Mouse (Mus musculus): Measurements from ENCODE around the gene Zfp748.

Zfp748 gene

GRCm38 (mm10) chr13:67553730-67554129 is at the start of gene Zfp748:
Gene Zfp748, minus strand, starts transcription at chr13:67553830.
- no peak for DNase-seq (ENCODE audit: low spot score)

GRCm38 (mm10) chr13:67572591-67573189 is 19.1 kb upstream of the Zfp748 start:
- no peak for DNase-seq (ENCODE audit: low spot score)

DNA sequence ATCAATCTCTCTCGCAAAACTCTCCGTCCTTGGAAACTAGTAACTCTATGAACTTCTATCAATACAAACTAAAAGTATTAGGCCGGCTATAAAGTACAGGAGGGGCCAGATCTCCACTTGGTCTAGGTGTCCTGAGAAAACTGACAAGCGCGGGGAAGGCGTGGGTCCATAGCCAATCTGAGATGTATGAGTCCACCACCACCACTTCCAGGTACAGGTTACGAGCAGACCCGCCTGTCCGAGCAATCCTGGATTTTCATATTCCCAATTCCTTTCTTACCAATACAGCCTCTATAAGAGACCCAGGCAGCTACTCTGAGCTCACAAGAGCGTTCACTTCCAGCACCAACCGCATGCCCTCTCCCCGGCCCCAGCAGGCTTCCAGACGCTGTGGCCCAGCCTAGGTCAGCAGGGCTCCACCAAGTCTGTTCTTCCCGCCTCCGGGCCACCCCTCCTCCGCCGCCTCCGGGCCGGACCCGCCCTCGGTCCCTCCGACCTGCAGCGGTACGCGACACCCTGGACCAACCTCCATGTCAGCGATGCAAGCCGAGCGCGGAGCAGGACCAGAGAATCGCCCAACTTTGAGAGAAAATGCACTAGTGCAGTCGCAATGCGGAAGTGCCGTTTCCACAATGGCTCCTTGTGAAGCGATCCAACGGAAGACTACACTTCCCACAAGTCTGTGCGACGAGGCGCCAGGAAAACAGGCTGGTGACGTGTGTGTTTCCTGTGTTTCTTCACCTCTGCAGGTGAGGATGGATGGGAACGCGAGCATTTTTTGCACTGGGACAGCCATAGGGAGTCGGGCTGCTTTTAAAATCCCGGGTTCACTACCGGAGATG is 904 bp downstream of the Zfp748 start:
- peak; percentile 65 for DNase-seq (ENCODE audit: low spot score)

DNA sequence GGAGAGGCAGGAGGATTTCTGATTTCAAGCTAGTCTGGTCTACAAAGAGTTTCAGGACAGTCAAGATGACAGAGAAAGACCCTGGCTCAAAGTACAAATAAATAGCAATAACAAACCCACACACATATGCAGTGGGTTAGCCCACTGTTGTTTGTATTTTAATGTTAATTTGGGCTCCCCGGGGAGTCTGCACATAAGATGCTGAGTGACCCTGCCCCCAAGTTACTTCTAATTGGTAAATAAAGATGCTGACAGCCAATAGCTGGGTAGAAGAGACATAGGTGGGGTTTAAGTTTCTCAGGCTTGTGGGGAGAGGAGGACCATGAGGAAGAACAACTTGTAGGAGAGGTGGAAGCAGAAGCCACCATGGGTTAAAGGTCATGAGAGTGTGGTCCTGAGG is 7.7 kb downstream of the Zfp748 start:
- DNase-seq (ENCODE audit: low spot score) = no peak

GRCm38 (mm10) chr13:67527049-67527730 is 26.4 kb downstream of the Zfp748 start:
- DNase-seq (ENCODE audit: low spot score) = no peak

DNA sequence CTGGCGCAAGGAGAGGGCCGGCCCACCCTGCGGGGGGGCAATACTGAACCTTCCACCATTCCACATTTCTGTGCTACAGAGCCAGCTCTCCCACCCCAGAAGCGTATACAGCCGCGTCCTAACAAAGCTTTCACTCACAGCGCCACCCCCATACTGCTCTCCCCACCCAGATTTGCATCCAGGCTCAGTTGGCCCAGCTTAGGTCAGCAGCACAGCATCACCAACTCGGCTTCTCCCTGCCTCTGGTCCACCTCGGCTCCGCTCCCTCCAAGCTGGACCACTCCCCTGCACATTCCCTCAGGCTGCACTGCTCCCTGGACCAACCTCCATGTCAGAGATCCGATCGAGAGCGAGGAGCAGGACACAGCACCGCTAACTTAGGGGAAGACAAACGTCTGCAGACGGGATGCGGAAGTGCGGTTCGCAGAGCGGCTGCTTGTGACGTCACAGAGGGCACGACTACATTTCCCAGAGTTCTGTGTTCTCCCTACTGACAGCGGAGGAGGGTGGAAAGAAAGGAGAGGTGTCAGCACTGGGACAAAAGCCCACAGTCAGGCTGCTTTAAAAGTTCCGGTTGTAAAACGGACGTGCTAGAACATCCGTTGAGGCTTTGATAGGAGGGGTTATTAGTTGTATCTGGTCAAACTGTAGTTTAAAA is 27.7 kb downstream of the Zfp748 start, which contains the start of the genes Gm26965 and Zfp87:
TSS of gene Gm26965 (minus strand) at position 399 of the 658 bp plus-strand sequence.
TSS of gene Zfp87 (minus strand) at position 425 of the 658 bp plus-strand sequence.
- peak; percentile 73 for DNase-seq (ENCODE audit: low spot score)

DNA sequence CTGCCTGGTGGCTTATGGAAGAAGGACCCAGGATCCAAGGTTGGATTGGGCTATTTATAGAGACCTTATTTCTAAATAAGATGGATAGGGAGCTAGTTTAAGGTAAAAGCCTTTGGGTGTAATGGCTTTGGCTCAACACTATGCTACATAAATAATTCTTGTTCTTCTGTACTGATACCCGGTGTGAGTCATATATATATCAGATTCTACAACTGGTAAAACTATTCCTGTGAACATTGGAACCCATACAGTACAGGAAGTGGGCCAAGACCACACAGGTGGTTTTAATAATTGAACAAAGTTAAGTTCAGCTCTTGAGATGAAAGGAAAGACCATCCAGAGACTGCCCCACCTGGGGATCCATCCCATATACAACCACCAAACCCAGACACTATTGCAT is 52.7 kb downstream of the Zfp748 start:
- DNase-seq (ENCODE audit: low spot score) = no peak

DNA sequence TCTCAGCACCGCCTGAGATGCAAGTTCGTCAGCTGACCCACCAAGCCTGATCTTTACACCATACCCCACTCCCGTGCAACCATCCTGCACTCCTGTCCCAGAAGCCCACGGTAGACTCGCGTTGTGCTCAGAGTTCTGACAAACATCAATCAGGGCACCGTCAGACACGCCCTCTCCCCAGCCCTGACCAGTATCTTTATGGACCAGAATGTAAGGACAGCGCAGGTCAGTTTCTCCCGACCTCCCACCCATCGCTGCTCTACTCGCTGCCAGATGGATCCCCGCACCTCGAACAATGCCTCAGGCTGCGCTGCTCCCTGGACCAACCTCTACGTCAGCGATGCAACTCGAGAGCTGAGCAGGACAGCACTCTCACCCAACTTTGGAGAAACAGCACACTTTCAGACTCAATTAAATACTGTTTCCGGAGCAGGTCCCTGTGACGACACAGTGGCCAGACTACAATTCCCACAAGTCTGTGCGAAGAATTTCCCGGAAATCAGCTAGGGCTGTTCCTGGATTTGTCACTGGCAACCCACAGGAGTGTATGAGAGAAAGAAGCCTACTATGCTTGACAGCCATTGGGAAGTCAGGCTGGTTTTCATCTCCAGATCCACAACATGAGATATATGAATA is 53.4 kb downstream of the Zfp748 start, which contains the start of gene Zfp58:
TSS of gene Zfp58 (minus strand) at position 472 of the 636 bp plus-strand sequence.
- DNase-seq (ENCODE audit: low spot score) = peak; percentile 31

DNA sequence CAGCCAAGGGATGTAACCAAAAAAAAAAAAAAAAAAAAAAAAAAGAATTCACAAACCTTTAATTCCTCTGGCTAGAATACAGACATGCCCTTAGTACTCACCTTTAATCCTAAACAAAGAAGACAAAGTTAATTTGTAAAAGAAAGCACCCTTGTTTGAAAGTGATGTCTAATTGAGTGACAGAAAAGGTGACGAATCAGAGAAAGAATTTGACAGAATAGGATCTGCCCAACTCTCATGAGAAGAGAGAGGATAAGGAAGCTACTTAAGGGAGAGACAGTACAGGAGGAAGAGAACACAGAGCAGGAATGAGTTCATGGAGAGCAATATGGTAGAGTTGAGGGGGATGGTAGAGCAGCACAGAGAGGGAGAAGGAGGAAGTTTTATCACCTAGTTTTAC is 58.0 kb downstream of the Zfp748 start:
- DNase-seq (ENCODE audit: low spot score) = no peak

Measured in ovary, postnatal 10 days (tissue).